Mouse (Mus musculus) neutrophil, adult 65 days (primary cell): ENCODE measurements around the gene Cnksr1. TPM values are rescaled to one million over a fixed set of nuclear protein-coding genes. Genes with fewer than 3 reads are reported as not detected.

Source experiments
- total RNA-seq: library from RNA; stranded (reverse); gene quantifications from 2 replicates; pipeline ENCODE4 v1.2.4, GENCODE M21; 2023

Gene Cnksr1
- not detected in 2 replicates for total RNA-seq

GRCm38 (mm10) chr4:134238279-134238651, at the start of gene Cnksr1:
Gene Cnksr1, minus strand, starts transcription at chr4:134238399.

DNA sequence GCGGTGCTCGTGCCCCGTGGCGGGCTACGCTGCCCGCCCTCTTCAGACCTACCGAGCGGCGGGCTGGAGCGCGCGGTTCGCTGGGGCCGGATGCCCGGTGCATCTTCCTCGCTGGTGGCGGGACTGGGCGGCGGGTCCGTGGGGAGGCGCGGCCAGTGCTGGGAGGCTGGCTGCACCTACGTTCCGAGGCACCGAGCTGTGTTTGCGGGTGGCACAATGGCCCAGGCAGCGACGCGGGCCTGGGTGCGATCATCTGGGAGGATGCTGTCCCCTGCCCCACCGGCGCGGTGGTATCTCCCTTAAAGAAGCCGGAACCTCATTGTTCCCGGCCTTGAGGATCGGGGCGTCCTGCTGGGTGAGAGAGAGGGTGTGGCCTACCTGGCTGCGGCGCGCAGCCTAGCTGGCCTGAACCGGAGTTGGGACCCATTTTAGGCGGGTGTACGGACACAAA, 49.4 kb upstream of the Cnksr1 start, which contains the start of gene Pdik1l:
Gene Pdik1l, minus strand, starts transcription at position 321 of the 451 bp plus-strand sequence.

GRCm38 (mm10) chr4:134253722-134254324, 15.6 kb upstream of the Cnksr1 start, which contains the start of gene Grrp1:
Gene Grrp1, minus strand, starts transcription at chr4:134254106.

DNA sequence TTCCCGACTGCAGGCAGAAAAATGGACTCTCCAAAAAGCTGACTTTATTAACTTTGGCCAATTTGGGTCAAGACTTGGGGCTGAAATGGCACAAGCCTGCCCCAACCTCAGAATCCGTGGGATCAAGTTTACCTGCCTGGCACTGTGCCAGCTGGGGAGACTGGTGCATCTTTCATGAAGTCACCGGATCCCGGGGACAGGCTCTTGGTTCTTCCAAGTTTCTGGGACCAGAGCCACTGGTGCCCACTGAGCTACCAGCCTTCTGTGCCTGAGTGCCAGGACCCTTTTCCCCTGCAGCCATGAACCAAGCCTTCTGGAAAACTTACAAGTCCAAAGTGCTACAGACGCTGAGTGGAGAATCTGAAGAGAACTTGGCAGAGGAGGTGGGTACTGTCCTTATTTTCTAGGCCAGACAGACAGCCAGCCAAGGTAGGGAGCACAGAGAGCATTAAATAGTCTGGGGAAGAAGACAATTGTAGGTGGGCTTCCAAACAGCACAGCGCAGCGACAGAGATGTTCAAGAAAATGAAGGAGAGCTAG, 8.6 kb upstream of the Cnksr1 start, which contains the start of gene Gm30191:
Gene Gm30191, plus strand, starts transcription at position 217 of the 540 bp plus-strand sequence.

GRCm38 (mm10) chr4:134245148-134245843, 7.1 kb upstream of the Cnksr1 start, which contains the start of gene Zfp593:
Gene Zfp593, minus strand, starts transcription at chr4:134245592.

DNA sequence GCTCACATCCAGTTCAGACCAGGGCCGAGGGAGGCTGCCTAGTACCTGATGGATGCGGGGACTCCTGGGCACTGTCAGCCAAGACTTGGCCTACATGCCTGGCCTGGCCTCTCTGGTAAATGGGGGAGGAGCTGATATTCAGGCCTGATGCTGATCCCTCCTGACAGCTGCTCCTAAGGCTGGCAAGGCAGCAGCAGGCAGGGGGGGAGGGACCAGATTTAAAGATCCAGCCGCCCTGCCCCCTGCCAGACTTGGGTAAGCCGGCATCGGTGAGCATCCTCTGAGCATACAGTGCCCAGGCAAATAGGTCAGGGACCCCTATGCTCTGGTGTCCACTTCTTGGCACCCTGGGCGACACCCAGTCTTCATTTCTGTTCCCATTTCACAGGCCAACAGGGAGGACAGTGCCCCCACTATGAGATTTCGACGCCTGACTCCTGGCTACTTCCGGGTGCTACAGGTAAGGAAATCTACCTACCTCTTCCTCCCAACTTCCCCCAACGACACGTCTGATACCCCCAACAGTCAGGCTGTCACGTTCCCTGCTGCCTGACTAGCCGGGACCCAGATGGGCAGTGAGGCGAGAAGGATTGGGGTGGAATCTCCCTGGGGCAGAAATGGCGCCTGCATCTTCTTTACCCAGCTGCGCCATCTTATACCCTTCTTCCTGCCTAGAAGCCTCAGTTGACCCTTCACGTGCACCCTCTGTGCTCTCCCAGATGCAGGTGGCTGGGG, 5.5 kb upstream of the Cnksr1 start, which contains the start of gene E130218I03Rik:
Gene E130218I03Rik, plus strand, starts transcription at position 147 of the 735 bp plus-strand sequence.

DNA sequence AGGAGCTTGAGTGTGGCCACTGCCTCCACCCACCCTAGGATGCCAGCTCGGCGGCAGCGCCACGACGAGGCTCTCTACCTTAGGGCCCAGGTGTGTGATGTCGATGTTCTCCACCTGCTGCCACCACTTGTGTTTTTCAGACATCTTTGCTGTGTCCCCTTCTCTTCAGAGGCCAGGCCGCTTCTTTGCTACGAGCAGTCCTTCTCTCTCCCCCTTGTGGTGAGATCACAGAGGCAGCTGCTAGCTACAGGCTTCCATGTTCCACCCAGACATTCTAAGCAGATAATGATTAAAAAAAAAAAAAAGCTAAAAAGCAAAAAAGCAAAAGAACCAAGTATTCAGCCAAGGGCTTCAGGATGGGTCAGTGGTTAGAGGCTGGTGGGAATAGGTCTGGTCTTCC, 11.0 kb downstream of the Cnksr1 start, which contains the start of gene Catsper4:
Gene Catsper4, minus strand, starts transcription at position 190 of the 400 bp plus-strand sequence.

DNA sequence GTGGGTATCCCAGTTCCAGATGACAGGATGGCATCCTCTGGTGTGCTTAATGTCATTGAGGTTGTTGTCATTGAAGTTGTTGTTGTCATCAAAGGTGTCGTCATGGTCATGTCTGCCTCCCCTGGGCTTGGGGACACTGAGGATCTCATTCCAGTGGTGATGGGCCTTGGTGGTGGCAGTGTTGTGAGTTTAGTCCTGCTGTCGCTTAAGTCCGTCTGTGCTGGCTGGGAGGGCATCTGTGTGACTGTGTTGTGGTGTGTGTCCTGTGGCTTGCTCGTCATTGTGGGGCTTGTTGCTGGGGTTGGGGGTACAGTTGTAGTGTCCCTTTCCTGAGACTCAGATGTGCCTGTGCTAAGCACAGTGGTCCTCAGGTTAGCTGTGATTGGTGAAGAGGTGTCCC, 35.3 kb downstream of the Cnksr1 start, which contains the start of gene Gm7534:
Gene Gm7534, minus strand, starts transcription at position 101 of the 400 bp plus-strand sequence.

Other genes starting within 250 kb of the Cnksr1 start
- gene Dhdds, start 237.5 kb downstream of the Cnksr1 start, total RNA-seq: 55.6 and 75.5 TPM in 2 replicates
- gene Lin28a, start 219.6 kb downstream of the Cnksr1 start, total RNA-seq: 51.1 and 63.5 TPM in 2 replicates
- not detected in 2 replicates for gene Zfp683, start 184.6 kb downstream of the Cnksr1 start, total RNA-seq
- 0.69 and 2.8 TPM in 2 replicates for gene Crybg2, start 177.6 kb downstream of the Cnksr1 start, total RNA-seq
- gene Cd52, start 143.3 kb downstream of the Cnksr1 start, total RNA-seq: 1,176 and 1,704 TPM in 2 replicates
- gene Ubxn11, start 135.8 kb downstream of the Cnksr1 start, total RNA-seq: 10.6 and 11.1 TPM in 2 replicates
- 858 and 1,045 TPM in 2 replicates for gene Sh3bgrl3, start 109.6 kb downstream of the Cnksr1 start, total RNA-seq
- 11.3 and 11.6 TPM in 2 replicates for gene Cep85, start 51.3 kb downstream of the Cnksr1 start, total RNA-seq
- not detected in 2 replicates for gene Gm7534, start 35.4 kb downstream of the Cnksr1 start, total RNA-seq
- not detected in 2 replicates for gene Catsper4, start 11.0 kb downstream of the Cnksr1 start, total RNA-seq
- not detected in 2 replicates for gene E130218I03Rik, start 5.3 kb upstream of the Cnksr1 start, total RNA-seq
- 3.5 and 3.6 TPM in 2 replicates for gene Zfp593, start 7.2 kb upstream of the Cnksr1 start, total RNA-seq
- gene Gm30191, start 8.5 kb upstream of the Cnksr1 start, total RNA-seq: not detected in 2 replicates
- gene Grrp1, start 15.7 kb upstream of the Cnksr1 start, total RNA-seq: not detected in 2 replicates
- gene Pdik1l, start 49.5 kb upstream of the Cnksr1 start, total RNA-seq: 9.7 and 11.7 TPM in 2 replicates
- not detected in 2 replicates for gene Trim63, start 76.7 kb upstream of the Cnksr1 start, total RNA-seq
- not detected in 2 replicates for gene Slc30a2, start 104.8 kb upstream of the Cnksr1 start, total RNA-seq
- gene Extl1, start 145.5 kb upstream of the Cnksr1 start, total RNA-seq: not detected in 2 replicates
- 16.5 and 22.8 TPM in 2 replicates for gene Pafah2, start 157.9 kb upstream of the Cnksr1 start, total RNA-seq
- 167 and 169 TPM in 2 replicates for gene Stmn1, start 229.9 kb upstream of the Cnksr1 start, total RNA-seq